Mouse (Mus musculus) cerebellum, adult 2 months (tissue): ENCODE measurements around the gene Krtap16-1.

ENCODE experiments used
- CTCF ChIP-seq: fragments of 200-500 bp; IDR thresholded peaks from 2 replicates; pipeline ENCODE4 v1.5.1; 2011; ENCODE audit warnings: low read depth, mild to moderate bottlenecking, control low read depth, low read length, moderate library complexity, borderline replicate concordance; ENCODE audit not compliant: insufficient read depth
- POLR2A ChIP-seq: fragments of 200-500 bp; IDR thresholded peaks from 2 replicates; pipeline ENCODE4 v1.6.1; 2011; ENCODE audit warnings: low read length, control low read depth, borderline replicate concordance; ENCODE audit not compliant: insufficient read depth

DNA sequence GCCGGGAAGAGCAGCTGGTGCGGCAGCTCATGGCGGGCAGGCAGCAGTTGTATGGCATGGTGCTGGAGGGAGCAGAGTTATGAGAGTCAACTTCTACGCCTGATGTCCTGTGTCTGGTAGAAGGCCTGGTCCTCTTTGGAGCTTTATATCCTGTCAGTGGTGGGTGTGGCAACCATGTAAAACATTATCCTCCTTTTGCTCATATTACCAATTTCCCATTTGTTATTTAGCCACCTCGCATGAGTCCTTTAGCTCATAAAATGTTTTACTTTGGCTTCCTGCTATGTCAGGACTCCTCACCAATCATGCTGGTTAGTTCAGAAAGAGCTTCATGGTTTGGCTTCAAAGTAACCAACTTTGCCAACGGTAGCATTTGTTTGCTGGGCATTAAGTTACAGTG is 43.4 kb upstream of the Krtap16-1 start, which contains the start of gene Krt33b:
- TF ChIP-seq CTCF (no peak), POLR2A (no peak)
